25 mouse cellular contexts compared by ENCODE assay signal in genomic region chr12:81863949-81864348, GRCm38 (mm10). TPM values are rescaled to one million over a fixed set of nuclear protein-coding genes. Genes with fewer than 3 reads are reported as not detected.
DNase-seq lines count a peak whose midpoint lies in the region; ATAC-seq lines count a peak whose summit lies in the region.
"Had no signal": no experiment of that assay in that cellular context is flagged by ENCODE, and none has a peak within 500 bp of the region (broad histone marks: within the 10 kb centered on the region; RNA-seq: fewer than 3 reads in every experiment).

No protein-coding gene starts in this region.

- H3K9ac ChIP-seq in heart, embryonic 13.5 days = no peak overlapping the region
- H3K9ac ChIP-seq in intestine, embryonic 14.5 days (ENCODE audit: low read length) = no peak overlapping the region
- H3K9ac ChIP-seq in intestine, embryonic 15.5 days = no peak overlapping the region
- H3K9ac ChIP-seq in midbrain, embryonic 11.5 days (ENCODE audit: low read length) = no peak overlapping the region
- H3K9ac ChIP-seq: forebrain, embryonic 13.5 days; hindbrain, embryonic 13.5 days had no signal

- H3K4me2 ChIP-seq in heart, embryonic 13.5 days = no peak overlapping the region
- H3K4me2 ChIP-seq in intestine, embryonic 14.5 days (ENCODE audit: low read length) = no peak overlapping the region
- H3K4me2 ChIP-seq in intestine, embryonic 15.5 days (replicated peaks) = no peak overlapping the region
- H3K4me2 ChIP-seq in midbrain, embryonic 11.5 days = no peak overlapping the region
- H3K4me2 ChIP-seq: forebrain, embryonic 13.5 days; hindbrain, embryonic 13.5 days had no signal

- H3K4me1 ChIP-seq in heart, embryonic 13.5 days = peaks cover 78% of the 10 kb centered on the region
- H3K4me1 ChIP-seq in intestine, embryonic 14.5 days (replicated peaks; ENCODE audit: control insufficient read depth, insufficient read depth, low read length) = peaks cover 42% of the 10 kb centered on the region
- peaks cover 21% of the 10 kb centered on the region for H3K4me1 ChIP-seq in intestine, embryonic 15.5 days (replicated peaks)
- peaks cover 14% of the 10 kb centered on the region for H3K4me1 ChIP-seq in midbrain, embryonic 11.5 days (ENCODE audit: control insufficient read depth, insufficient read depth, low read length)
- H3K4me1 ChIP-seq in midbrain, embryonic 10.5 days = peaks cover 29% of the 10 kb centered on the region

- H3K9me3 ChIP-seq in heart, embryonic 13.5 days = no peaks in the 10 kb centered on the region
- no peaks in the 10 kb centered on the region for H3K9me3 ChIP-seq in intestine, embryonic 14.5 days (ENCODE audit: control insufficient read depth, low read length)
- no peaks in the 10 kb centered on the region for H3K9me3 ChIP-seq in intestine, embryonic 15.5 days
- no peaks in the 10 kb centered on the region for H3K9me3 ChIP-seq in midbrain, embryonic 11.5 days (ENCODE audit: control insufficient read depth, low read length)
- no peaks in the 10 kb centered on the region for H3K9me3 ChIP-seq in midbrain, embryonic 10.5 days (replicated peaks)
- H3K9me3 ChIP-seq: forebrain, embryonic 10.5 days; forebrain, embryonic 13.5 days; hindbrain, embryonic 10.5 days; hindbrain, embryonic 13.5 days had no signal

- H3K27me3 ChIP-seq in heart, embryonic 13.5 days (replicated peaks) = no peaks in the 10 kb centered on the region
- no peaks in the 10 kb centered on the region for H3K27me3 ChIP-seq in intestine, embryonic 14.5 days (replicated peaks; ENCODE audit: control insufficient read depth, insufficient read depth, low read length)
- H3K27me3 ChIP-seq in intestine, embryonic 15.5 days (replicated peaks) = no peaks in the 10 kb centered on the region
- H3K27me3 ChIP-seq in midbrain, embryonic 11.5 days (ENCODE audit: control insufficient read depth, insufficient read depth, low read length) = no peaks in the 10 kb centered on the region
- H3K27me3 ChIP-seq in midbrain, embryonic 10.5 days (ENCODE audit: low read depth, poor library complexity, severe bottlenecking) = peaks cover 3% of the 10 kb centered on the region
- H3K27me3 ChIP-seq: forebrain, embryonic 13.5 days; hindbrain, embryonic 13.5 days; Patski had no signal

- no peak for ATAC-seq in heart, embryonic 13.5 days (ENCODE audit: extremely low read depth, insufficient number of reproducible peaks, low FRiP score, low TSS enrichment)
- no peak for ATAC-seq in intestine, embryonic 14.5 days (replicated peaks; ENCODE audit: low FRiP score, low TSS enrichment, low read depth)
- ATAC-seq in intestine, embryonic 15.5 days = no peak
- no peak for ATAC-seq in midbrain, embryonic 11.5 days (ENCODE audit: low FRiP score)
- ATAC-seq in frontal cortex, adult (ENCODE audit: low TSS enrichment) = no peak
- ATAC-seq: forebrain, embryonic 13.5 days; forebrain, embryonic 16.5 days; hindbrain, embryonic 16.5 days; intestine, postnatal 0 days; Patski had no signal

- 0 out of 2 replicates have a peak overlapping the region, but pooled peaks have one; percentile 28 for H3K27ac ChIP-seq in heart, embryonic 13.5 days (replicated peaks)
- H3K27ac ChIP-seq in intestine, embryonic 14.5 days (ENCODE audit: low read depth) = no peak overlapping the region
- no peak overlapping the region for H3K27ac ChIP-seq in intestine, embryonic 15.5 days
- no peak overlapping the region for H3K27ac ChIP-seq in midbrain, embryonic 11.5 days (ENCODE audit: low read depth, low read length)
- no peak overlapping the region for H3K27ac ChIP-seq in midbrain, embryonic 10.5 days (replicated peaks)
- H3K27ac ChIP-seq: forebrain, embryonic 10.5 days; forebrain, embryonic 13.5 days; hindbrain, embryonic 10.5 days; hindbrain, embryonic 13.5 days had no signal

- no peaks in the 10 kb centered on the region for H3K36me3 ChIP-seq in heart, embryonic 13.5 days
- H3K36me3 ChIP-seq in intestine, embryonic 14.5 days (ENCODE audit: control insufficient read depth, insufficient read depth, low read length) = no peaks in the 10 kb centered on the region
- H3K36me3 ChIP-seq in intestine, embryonic 15.5 days = no peaks in the 10 kb centered on the region
- no peaks in the 10 kb centered on the region for H3K36me3 ChIP-seq in midbrain, embryonic 11.5 days (ENCODE audit: control insufficient read depth, insufficient read depth, low read length)
- peaks cover 7% of the 10 kb centered on the region; the same call in 1 of the 2 replicates for H3K36me3 ChIP-seq in midbrain, embryonic 10.5 days
- H3K36me3 ChIP-seq: forebrain, embryonic 10.5 days; G1E; hindbrain, embryonic 13.5 days had no signal

- no peak overlapping the region for H3K4me3 ChIP-seq in heart, embryonic 13.5 days
- H3K4me3 ChIP-seq in intestine, embryonic 14.5 days (ENCODE audit: low read depth, low read length) = no peak overlapping the region
- no peak overlapping the region for H3K4me3 ChIP-seq in intestine, embryonic 15.5 days (replicated peaks)
- H3K4me3 ChIP-seq in midbrain, embryonic 11.5 days (ENCODE audit: low read depth, low read length) = no peak overlapping the region
- no peak overlapping the region for H3K4me3 ChIP-seq in midbrain, embryonic 10.5 days
- H3K4me3 ChIP-seq: forebrain, embryonic 10.5 days; forebrain, embryonic 13.5 days; gastrocnemius, adult 2 months; hindbrain, embryonic 10.5 days; hindbrain, embryonic 13.5 days had no signal

- DNase-seq in heart, adult 8-10 months (ENCODE audit: low spot score) = no peak
- DNase-seq in intestine, embryonic 14.5 days (ENCODE audit: low spot score) = peak; percentile 18
- DNase-seq in midbrain, embryonic 11.5 days (ENCODE audit: low spot score, missing footprints) = peak; percentile 57
- DNase-seq in midbrain, embryonic 10.5 days (ENCODE audit: low spot score) = no peak
- DNase-seq: adrenal gland, postnatal 10 days; adrenal gland, postnatal 36 days; cerebellum, adult 18-20 months; cerebellum, adult 9-10 months; cerebellum, postnatal 14 days; gastrocnemius, adult 2 months; gastrocnemius, postnatal 14 days; heart, adult 18-20 months; kidney, adult 2 months had no signal

- 86% methylated on average over 4 of the region's 4 CpGs for WGBS in heart, embryonic 13.5 days
- 73% methylated on average over 4 of the region's 4 CpGs for WGBS in intestine, embryonic 14.5 days
- 73% methylated on average over 4 of the region's 4 CpGs for WGBS in intestine, embryonic 15.5 days
- WGBS in midbrain, embryonic 11.5 days = 95% methylated on average over 4 of the region's 4 CpGs
- WGBS in midbrain, embryonic 10.5 days = 96% methylated on average over 4 of the region's 4 CpGs

RNA-seq across cellular contexts. Expression of gene Pcnx, which starts 4.1 kb away (rescaled TPM):
- polyA plus RNA-seq in heart, embryonic 13.5 days (2015; fragmentation: Nextera tagmentation; extraction: Ambion mirVana) = 8.8 and 9.0 TPM in 2 replicates
- 10 to 100 TPM; 53.7 to 77.4 (median 69.0) TPM for total RNA-seq in heart, adult 8-10 months (2022)
- 18.2 and 23.6 TPM in 2 replicates for polyA plus RNA-seq in intestine, embryonic 14.5 days (2014; fragmentation: Nextera tagmentation; extraction: Ambion mirVana)
- 6.8 and 11.6 TPM in 2 replicates for polyA plus RNA-seq in intestine, embryonic 15.5 days (2015; fragmentation: Nextera tagmentation; extraction: Ambion mirVana)
- polyA plus RNA-seq in midbrain, embryonic 11.5 days (2014; fragmentation: Nextera tagmentation; extraction: Ambion mirVana) = 11.4 and 11.9 TPM in 2 replicates
- 7.9 and 9.5 TPM in 2 replicates for polyA plus RNA-seq in midbrain, embryonic 10.5 days (2016; fragmentation: Nextera tagmentation; extraction: Ambion mirVana)
- polyA plus RNA-seq: G1E had no signal

Comparison
In these comparisons a context has a peak if more than half of its experiments do, and no peak if none do; other contexts are left out.
1. DNase-seq: peak in intestine, embryonic 14.5 days (single experiment) and midbrain, embryonic 11.5 days (single experiment); none in heart, adult 8-10 months (single experiment) and midbrain, embryonic 10.5 days (single experiment).